Mouse (Mus musculus) MEL-GATA-1-ER (cell line): ENCODE measurements around the gene Pcca.

Experiments used
- DNase-seq: peaks from one replicate; pipeline ENCODE4 v3.0.0-alpha.2; 2012; ENCODE audit warnings: low read depth; ENCODE audit errors: extremely low read depth

Pcca gene

DNA sequence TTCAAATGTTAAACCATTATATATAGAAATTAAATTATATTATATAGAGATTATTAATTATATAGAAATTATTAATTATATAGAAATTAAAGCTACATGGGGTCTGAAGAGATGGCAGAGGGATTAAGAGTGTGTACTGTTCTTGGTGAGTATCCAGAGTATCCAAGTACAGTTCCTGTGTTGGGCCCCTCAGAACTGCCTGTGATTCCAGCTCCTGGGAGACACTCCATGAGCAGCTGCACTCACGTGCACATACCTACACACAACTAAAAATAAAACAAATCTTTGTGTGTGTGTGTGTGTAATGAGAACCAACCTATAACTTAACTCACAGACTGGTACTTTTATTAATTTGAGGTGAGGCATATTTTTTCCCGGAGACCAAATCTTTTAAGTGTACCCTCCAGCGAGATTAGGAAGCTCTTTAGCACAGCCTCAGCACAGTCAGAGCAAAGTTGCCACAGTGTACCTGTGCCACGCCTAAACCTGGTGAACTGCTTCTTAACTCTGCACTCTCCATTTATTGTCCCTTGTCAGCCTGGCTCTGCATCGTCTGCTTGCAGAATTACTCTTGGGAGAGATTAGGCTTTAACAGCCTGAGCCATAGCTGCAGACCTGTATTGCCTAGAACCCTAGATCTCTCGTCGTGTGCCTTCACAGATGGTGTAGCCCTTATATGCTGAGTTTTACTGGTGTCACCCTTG, 301.5 kb downstream of the Pcca start:
- DNase-seq: no peak

DNA sequence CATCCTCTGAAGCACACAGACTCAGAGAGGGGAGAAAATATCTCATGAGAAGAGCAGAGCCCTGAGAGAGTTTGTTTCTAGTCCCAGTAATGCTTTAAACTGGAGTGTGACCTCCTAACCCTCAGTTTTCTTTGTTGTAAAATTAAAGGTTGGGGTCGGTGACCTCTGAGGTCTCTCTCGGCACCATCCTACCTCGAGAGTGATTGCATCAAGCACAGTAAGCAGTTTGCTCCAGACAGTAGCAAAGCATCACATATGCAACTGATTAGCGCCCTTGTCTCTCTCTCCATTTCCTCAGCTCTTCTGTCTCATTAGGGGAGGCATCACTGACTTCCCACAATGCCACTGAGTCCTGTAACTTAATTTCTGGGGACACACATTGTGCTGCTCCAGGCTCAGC, 302.1 kb downstream of the Pcca start:
- DNase-seq: no peak

DNA sequence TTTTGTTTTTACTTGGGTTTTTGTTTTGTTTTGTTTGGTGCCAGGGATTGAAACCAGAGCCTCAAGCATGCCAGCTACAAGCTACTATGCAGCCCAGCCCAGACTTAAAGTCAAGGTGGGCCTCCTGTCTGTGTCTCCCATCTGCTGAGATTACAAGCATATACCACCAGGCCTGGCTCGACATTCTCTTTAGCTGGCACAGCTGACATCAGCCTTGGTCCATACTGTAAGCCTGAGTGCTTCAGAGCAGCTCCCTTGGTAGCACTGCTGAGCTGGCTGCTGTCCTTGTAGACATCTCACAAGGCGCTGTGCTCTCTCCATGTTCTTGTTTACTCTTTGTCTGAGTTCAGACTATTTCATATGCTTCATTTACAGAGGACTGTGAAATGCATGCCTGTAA, 302.9 kb downstream of the Pcca start:
- no peak for DNase-seq

DNA sequence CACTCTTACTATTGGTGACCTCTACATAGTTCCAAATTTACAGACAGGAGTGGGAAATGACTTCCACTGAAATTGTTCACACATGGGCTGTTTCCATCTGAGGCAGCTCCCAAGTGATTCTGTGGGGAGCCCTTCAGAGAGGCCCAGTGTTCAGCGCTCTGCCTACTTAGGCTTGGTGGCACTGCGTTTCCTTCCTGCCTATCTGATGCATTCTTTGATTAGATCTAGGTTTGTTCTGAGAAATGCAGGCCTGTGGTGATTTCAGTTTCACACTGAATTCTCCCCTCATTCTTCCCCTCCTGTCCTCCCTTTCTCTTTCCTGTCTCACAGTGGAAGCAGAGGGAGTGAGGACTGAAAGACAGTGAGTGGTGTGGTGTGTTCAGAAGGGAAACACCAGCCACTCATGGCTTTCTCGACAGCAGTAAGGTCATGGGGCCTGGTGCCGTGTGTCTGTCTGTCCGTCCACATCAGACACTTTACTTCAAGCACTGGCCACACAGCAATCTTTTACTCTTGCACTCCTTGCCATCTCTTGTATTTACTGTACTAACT, 318.5 kb downstream of the Pcca start:
- DNase-seq: no peak

DNA sequence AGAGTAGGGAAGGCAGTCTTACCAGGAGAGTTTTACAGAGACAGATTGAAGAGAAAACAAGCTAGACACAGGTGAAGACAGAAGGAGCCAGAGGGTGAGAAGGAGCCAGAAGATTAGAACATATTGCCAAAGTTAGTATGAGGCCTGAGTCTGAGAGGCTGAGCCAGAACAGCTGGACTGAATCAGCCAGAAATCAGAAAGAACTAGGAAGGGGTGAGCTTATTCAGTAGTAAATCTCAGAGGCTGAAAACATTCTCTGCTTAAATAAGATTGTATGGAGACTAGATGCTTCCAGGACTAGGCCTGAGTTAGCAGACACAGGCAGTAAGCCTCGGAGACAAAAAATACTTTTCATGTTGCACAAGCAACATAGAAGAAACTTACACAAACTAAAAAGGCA, 325.7 kb downstream of the Pcca start:
- DNase-seq: no peak

DNA sequence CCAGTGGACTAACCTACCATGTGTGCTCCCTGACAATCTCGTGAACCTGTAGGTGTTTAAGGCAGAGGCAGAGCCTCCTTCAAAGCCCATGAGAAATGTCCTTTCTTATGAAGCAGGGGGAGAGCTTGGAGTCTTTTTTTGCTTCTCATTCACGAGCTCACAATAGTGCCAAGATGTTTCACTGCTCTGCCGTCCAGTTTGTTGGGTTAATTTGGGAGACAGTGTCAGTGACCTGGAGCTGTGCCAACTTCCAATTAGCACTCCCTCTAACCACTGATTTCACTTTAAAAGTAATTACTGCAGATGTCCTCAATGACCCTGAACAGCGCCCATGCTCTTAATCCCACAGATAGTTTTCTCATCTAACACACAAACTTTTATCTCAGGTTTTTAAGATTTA, 328.5 kb downstream of the Pcca start:
- DNase-seq: no peak

DNA sequence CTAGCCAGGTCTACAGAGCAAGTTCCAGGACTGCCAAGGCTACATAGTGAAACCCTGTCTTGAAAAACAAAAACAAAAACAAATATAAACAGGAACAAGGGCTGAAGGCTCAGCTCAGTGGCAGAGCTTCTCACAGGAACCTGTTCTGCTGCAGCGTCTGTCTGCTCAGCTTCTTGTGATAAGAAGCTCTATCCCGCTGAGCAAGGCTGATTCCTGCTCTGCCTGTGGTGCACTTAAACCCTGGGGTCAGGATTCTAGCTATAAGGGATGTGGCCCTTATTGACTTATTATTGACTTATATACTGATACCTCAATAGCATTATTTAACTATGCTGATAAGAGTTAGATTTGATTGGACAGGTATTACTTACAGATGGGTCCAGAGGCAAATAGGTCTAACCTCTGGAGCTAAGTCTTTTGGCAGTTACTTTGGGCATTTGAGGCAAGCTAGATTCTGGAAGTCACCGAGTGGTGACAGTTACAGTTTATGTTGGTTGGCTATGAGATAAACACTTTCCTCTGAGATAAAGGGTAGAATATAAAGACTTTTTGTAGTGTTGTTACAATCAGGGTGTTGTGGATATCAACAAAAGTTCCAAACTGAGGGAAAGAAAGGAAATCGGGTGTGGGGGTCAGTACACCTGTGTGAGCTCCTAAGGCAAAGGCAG, 331.5 kb downstream of the Pcca start:
- peak; percentile 31 for DNase-seq

DNA sequence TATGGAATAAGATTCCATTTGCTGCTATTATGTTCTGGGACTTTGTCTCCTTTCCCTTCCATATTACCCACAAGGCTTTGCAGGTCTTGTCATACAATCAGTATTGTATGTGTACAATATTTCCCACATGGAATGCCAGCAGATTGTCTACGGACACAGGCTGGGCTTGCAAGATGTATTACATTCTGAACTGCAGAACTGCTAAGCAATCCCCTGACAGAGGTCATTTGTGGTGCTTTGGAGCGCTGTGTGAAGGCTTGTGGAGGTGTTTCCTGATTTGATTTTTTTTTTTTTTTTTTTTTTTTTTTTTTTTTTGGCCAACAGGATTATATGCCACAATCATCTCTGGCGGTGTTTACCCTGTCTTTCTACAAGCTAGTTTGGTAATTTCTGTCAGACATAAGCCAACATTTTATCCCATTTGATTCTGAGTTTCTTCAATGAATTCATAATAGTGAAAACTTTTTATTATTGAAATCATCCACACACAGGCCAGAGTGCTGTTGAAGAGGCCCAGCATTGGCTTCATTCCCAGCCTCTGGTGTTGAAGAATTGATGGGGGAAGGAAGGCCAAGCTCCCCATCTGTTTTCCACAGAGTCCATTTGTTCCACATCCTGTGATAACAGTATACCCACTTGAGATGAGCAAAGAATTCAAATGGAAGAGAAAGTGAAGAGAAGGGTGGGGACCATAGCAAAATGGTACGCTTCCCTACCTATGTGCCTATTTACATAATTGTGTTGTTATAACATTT, 333.6 kb downstream of the Pcca start:
- DNase-seq: no peak

DNA sequence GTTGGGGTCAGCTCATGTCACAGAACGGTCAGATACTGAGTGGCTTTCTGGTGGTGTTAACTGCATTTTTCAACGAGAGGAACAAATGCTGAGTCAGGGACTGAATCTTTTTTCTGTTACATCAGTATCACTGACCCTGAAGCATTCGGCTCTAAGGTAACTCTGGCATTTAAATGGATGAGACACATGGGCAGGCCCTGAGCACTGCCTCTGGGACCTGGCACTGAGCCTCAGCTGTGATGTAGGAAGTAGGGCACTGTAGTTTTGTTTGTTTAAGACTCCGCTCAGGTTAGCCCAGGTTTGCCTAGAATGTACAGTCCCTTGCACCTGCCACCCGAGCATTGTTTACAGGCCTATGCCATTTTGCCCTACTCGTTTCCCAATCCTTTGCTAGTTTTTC, 335.7 kb downstream of the Pcca start:
- DNase-seq: no peak

DNA sequence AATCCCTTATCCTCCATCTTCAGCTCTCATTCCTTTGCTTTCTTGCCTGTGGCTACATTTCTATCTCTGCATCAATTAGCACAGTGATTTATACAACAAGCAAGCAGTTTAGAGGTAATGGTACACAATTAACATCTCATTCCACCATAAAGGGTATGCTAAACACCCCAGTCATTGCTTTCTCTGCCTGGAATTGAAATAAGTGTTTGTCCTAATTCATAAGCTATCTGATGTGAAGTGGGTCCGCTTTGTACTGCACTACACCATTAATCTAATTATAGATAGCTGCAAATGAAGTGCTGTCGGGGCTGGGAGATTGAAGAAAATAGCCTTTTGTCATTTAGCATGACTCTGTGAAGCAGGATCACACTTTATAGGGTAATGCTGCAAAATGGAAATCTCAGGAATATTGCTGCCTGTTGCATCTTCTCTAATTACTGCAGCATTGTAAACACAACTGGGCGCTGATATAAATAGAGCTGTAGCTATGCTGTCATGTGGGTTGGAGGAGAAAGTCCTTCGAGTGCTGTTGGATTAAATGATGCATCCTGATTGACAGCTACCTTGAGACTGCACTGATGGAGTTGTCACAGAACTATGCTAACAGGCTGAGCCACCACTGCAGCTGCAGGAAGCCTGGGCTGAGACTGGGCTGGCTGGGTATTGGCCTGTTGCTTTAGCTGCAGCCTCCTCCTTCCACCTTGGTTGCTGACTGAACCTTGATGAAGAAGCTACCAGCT, 337.9 kb downstream of the Pcca start:
- DNase-seq: no peak

DNA sequence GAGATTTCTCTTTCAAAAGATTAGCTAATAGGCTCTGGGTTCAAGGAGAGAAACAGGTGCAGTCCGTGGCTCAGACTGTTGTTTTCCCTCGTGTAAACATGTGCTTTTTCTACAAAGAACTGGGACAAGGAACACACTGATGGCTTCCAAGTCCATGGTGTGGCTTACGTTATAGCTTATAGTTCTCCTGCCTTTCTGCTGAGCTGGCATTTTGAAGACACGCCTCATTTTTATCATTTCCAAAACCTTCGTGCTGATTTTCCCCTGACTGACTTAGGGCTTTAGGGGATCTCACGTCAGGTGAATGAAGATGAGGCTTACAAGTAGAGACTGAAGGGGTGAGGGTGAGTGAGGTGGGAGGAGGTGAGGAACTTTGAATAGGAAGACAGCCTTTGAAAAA, 338.5 kb downstream of the Pcca start:
- no peak for DNase-seq

DNA sequence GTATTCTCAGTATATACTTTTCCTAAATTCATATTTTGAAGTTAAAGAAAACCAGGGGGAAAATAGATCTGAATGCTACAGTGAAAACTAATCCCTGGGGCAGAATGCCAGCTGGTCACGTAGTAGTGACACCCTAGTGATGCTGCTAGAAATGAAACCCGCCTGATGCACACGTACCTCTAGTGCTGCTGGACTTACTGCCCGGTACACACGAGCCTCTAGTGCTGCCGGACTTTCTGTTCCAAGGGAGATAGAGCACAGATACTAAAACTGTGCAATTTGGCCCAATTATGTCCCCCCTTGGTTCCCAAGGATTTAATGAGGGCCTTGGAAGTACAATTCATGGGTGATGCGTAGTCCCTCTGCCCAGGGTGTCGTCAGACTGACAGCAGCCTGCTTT, 340.9 kb downstream of the Pcca start:
- DNase-seq: no peak

DNA sequence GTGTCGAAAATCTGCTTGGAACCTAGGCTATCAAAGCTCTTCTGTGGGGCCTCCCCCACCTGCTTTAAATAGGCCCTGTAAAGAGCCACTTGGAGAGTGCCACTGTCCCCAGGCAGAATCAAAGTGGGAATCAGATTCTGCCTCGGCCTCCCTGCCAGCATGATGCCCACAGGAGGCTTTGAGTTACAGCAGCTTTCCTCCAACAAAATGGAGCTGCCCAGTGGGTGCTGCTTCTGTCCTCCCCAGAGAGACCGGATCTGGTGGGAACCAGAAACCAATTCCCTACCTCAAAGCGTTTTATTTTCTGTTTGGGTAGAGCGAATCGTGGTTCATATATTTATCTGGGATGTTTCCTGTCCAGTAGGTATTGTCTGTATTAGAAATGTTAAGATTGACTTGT, 341.5 kb downstream of the Pcca start:
- no peak for DNase-seq

DNA sequence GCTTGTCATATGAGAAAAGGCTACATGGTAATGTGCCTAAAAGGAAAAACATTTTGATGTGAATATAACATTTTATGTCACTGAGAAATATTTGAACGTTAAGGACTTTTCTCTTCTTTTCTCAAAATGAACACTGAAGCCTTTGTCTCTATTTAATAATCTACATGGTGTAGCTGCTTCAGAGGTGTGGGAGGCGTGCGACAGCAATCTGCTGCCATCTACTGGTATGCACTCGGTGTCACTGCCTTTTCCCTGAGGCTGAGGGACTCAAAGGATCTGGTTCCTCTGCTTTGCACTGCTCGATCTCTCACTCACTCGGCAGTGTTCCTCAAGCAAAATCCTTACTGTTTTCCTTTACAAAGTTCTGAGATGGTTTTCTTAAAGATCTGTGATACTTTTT, 342.0 kb downstream of the Pcca start:
- peak; percentile 41 for DNase-seq

DNA sequence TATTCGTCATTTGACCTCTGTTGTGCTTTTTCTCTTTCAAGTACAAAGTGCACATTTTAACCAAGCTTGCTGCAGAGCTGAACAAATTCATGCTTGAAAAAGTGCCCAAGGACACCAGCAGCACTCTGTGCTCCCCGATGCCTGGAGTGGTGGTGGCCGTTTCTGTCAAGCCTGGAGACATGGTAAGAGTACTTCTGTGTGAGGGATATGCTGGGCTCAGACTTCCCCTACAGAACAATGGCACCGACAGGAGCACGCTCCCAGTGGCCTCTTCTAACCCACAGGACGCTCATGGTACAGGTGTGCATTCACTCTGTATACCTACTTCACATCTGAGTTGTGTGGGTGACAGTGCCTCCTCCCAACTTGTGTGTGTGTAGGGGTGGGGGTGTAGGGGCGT, 342.6 kb downstream of the Pcca start:
- DNase-seq: no peak

DNA sequence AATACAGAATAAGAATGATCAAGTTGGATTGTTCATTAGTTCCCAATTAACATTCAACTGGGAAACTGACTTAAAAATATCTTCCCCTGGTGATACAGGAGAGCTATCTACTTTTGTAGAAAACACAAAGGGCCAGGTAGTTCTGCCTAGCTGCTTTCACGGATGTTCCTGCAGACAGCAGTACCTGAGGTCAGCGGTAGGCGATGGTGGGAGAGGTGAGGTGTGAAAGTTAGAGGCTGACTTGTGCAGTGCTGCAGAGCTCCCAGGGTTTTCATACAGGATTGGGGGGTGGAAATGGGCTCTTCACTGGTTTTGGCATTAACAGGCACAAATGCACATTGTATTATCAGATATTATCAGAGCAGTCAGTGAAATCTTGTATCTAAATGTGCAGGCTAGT, 343.7 kb downstream of the Pcca start:
- DNase-seq: no peak

DNA sequence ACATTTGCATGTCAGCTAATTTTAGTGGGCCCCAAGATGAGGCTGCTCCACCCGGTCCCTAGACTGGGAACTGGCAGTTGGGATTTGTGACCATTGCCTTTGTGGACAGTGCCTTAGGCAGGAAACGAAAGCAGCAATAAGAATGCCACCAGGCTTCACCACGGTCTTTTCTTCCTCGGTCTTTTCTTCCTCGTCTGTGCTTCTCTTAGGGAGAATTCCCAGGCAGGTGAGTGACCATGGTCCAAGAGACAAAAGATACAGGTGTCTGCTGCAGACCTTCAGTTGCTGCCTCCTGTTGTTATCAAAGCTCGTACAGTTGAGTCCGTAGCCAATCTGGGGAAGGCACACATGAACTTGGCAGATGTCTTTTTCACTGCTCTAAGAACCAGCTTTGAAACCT, 346.2 kb downstream of the Pcca start:
- DNase-seq: no peak

DNA sequence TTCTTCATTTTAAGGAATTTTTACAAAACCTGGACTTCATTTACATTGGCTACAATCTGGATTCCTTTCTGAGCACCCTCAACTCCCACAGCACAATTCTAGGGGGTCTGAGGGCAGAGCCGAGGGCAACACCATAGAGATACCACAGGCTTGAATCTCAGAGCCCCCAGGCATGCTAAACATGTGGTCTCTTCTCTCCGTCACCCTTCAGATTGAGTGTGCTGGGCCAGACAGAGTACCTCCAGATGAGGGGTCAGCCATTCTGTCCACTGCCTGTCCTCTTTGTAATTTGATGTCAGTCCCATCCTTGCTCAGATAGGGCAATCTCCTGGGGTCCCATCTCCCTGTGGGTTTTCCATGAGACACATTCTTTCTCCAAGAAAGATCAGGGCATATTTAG, 347.6 kb downstream of the Pcca start:
- no peak for DNase-seq

DNA sequence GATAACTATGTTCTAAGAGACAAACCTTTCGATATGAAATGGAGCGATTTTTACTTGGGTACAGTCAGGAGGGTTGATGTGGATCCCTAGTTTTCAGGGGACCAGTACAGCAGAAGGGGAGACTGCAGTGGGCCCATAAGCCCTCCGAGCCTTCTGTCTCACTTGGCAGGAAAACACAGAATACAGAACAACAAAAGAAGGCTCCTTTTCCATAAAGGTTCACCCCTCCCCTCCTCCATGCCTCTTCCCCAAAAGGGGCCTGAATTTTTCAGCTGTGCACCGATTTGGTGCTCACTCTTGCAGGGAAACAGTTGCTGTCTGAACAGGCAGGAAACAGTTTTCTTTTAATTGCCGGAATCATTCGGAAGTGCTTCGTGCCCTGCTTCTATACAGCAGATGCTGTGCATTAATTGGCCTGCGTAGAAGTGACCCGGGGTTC, 348.1 kb downstream of the Pcca start:
- DNase-seq: no peak

DNA sequence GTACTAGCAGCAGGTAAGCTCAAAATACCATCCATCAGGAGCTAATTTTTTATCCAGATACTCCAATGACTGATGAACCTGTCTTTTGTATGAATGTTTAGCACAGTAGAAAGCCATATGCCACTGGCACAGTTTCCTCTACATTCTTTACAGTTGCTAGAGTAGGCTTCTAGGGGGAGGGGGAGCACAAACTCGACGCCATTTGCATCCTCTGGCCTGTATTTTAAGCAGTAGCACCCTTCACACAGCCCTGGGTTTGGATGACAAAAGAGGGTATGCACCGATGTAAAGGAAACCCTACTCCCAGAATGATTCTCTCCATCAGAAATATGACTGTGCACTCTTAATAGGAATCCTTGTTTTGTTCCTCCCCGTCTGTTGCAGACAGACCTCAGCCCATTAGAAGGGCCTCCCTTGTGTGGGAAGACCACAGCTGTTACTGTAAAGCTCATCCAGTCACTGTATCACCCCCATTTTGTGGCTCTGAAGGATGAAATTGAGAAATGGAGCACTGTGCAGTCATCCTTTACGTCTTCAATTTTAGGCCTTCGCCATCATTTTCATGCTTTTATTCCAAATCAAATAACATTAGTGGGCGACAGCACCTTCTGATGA, 348.8 kb downstream of the Pcca start:
- no peak for DNase-seq

DNA sequence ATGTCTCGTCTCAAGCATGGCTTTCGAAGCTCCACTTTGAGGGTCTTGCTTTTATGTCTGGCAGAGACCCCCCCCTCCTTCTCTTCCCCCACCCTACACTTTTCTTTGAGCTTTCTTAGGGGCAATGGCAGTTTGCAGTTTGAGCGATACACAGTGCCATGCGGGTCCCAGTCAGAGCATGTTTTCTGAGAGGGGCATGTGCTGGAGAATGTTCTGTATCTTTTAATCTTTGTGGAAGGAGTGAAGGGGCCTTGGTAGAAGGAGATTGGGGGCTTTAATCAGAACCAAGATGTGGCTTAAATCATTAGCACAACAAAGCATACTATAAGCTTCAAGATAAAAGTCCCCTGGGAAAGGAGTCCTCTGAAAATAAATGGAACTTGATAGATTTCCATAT, 349.3 kb downstream of the Pcca start:
- DNase-seq: no peak
